Mouse (Mus musculus): ENCODE results near the gene Misp. TPM values are rescaled to one million over a fixed set of nuclear protein-coding genes. Genes with fewer than 3 reads are reported as not detected.

Gene Misp
- polyA plus RNA-seq, 1 experiment, result not detected

GRCm38 (mm10) chr10:79865189-79865601 is 44.4 kb downstream of the Misp start:
- TF ChIP-seq GATA1 (IDR thresholded peaks at IDR 0.05; ENCODE audit: low read length), result no peak

- TF ChIP-seq GATA1 (IDR thresholded peaks at IDR 0.05; ENCODE audit: low read length), result no peak
These were observed 45.1 kb downstream of the Misp start for GRCm38 (mm10) chr10:79865801-79866295.

GRCm38 (mm10) chr10:79866601-79867000 is 45.8 kb downstream of the Misp start:
- TF ChIP-seq GATA1 (IDR thresholded peaks at IDR 0.05; ENCODE audit: low read length), result no peak

GRCm38 (mm10) chr10:79871845-79872244 is 51.1 kb downstream of the Misp start:
- no peak for TF ChIP-seq GATA1 (IDR thresholded peaks at IDR 0.05; ENCODE audit: low read length)

- TF ChIP-seq GATA1 (IDR thresholded peaks at IDR 0.05; ENCODE audit: low read length), result no peak
These were observed 52.1 kb downstream of the Misp start for GRCm38 (mm10) chr10:79872862-79873261.

- TF ChIP-seq GATA1 (IDR thresholded peaks at IDR 0.05; ENCODE audit: low read length), result no peak
These were observed 52.5 kb downstream of the Misp start for GRCm38 (mm10) chr10:79873313-79873712.

- TF ChIP-seq GATA1 (IDR thresholded peaks at IDR 0.05; ENCODE audit: low read length), result no peak
These were observed 53.0 kb downstream of the Misp start for GRCm38 (mm10) chr10:79873715-79874289.

GRCm38 (mm10) chr10:79874290-79874862 is 53.6 kb downstream of the Misp start, which contains the start of the genes Prtn3 and Plppr3:
Prtn3 (plus strand) TSS chr10:79874476.
Plppr3 (minus strand) TSS chr10:79874634.
- no peak for TF ChIP-seq GATA1 (IDR thresholded peaks at IDR 0.05; ENCODE audit: low read length)

GRCm38 (mm10) chr10:79877174-79877573 is 56.4 kb downstream of the Misp start:
- TF ChIP-seq GATA1 (IDR thresholded peaks at IDR 0.05; ENCODE audit: low read length), result no peak

GRCm38 (mm10) chr10:79877757-79878156 is 57.0 kb downstream of the Misp start:
- no peak for TF ChIP-seq GATA1 (IDR thresholded peaks at IDR 0.05; ENCODE audit: low read length)

GRCm38 (mm10) chr10:79879527-79879926 is 58.7 kb downstream of the Misp start:
- no peak for TF ChIP-seq GATA1 (IDR thresholded peaks at IDR 0.05; ENCODE audit: low read length)

Other genes starting within 250 kb of the Misp start
- not detected in 2 replicates for gene Theg, start 233.7 kb upstream of the Misp start, polyA plus RNA-seq (2012)
- not detected in 2 replicates for gene C2cd4c, start 207.0 kb upstream of the Misp start, polyA plus RNA-seq (2012)
- not detected in 2 replicates for gene Shc2, start 183.1 kb upstream of the Misp start, polyA plus RNA-seq (2012)
- gene Odf3l2, start 175.3 kb upstream of the Misp start, polyA plus RNA-seq (2012), result not detected in 2 replicates
- gene Madcam1, start 156.4 kb upstream of the Misp start, polyA plus RNA-seq (2012), result not detected in 2 replicates
- gene Tpgs1, start 151.6 kb upstream of the Misp start, polyA plus RNA-seq (2012), result 119 and 126 TPM in 2 replicates
- 540 and 646 TPM in 2 replicates for gene Cdc34, start 138.8 kb upstream of the Misp start, polyA plus RNA-seq (2012)
- gene Gzmm, start 132.0 kb upstream of the Misp start, polyA plus RNA-seq (2012), result 0.25 and 0.30 TPM in 2 replicates
- gene Bsg, start 116.5 kb upstream of the Misp start, polyA plus RNA-seq (2012), result 834 and 1,207 TPM in 2 replicates
- 0.49 and 0.78 TPM in 2 replicates for gene Hcn2, start 104.4 kb upstream of the Misp start, polyA plus RNA-seq (2012)
- 52.0 and 53.1 TPM in 2 replicates for gene Polrmt, start 74.4 kb upstream of the Misp start, polyA plus RNA-seq (2012)
- not detected in 2 replicates for gene Fgf22, start 65.9 kb upstream of the Misp start, polyA plus RNA-seq (2012)
- 373 and 414 TPM in 2 replicates for gene Rnf126, start 54.0 kb upstream of the Misp start, polyA plus RNA-seq (2012)
- gene Fstl3, start 43.7 kb upstream of the Misp start, polyA plus RNA-seq (2012), result 0.06 and 0.11 TPM in 2 replicates
- gene Prss57, start 30.0 kb upstream of the Misp start, polyA plus RNA-seq (2012), result not detected in 2 replicates
- 0.82 and 1.2 TPM in 2 replicates for gene Palm, start 27.4 kb upstream of the Misp start, polyA plus RNA-seq (2012)
- gene Ptbp1, start 33.4 kb downstream of the Misp start, polyA plus RNA-seq (2012), result 1,266 and 1,318 TPM in 2 replicates
- gene Prtn3, start 53.5 kb downstream of the Misp start, polyA plus RNA-seq (2012), result 0.38 TPM in 1 of 2 replicates, not detected in the other
- gene Plppr3, start 53.6 kb downstream of the Misp start, polyA plus RNA-seq (2012), result not detected in 2 replicates
- gene Elane, start 65.3 kb downstream of the Misp start, polyA plus RNA-seq (2012), result not detected in 2 replicates
- not detected in 2 replicates for gene Cfd, start 69.9 kb downstream of the Misp start, polyA plus RNA-seq (2012)
- gene Med16, start 87.9 kb downstream of the Misp start, polyA plus RNA-seq (2012), result 64.2 and 66.0 TPM in 2 replicates
- not detected in 2 replicates for gene Gm26602, start 89.9 kb downstream of the Misp start, polyA plus RNA-seq (2012)
- gene Kiss1r, start 96.0 kb downstream of the Misp start, polyA plus RNA-seq (2012), result 0.53 and 0.82 TPM in 2 replicates
- 229 and 234 TPM in 2 replicates for gene R3hdm4, start 100.2 kb downstream of the Misp start, polyA plus RNA-seq (2012)
- 99.9 and 103 TPM in 2 replicates for gene Arid3a, start 106.1 kb downstream of the Misp start, polyA plus RNA-seq (2012)
- 85.4 and 95.5 TPM in 2 replicates for gene Wdr18, start 139.2 kb downstream of the Misp start, polyA plus RNA-seq (2012)
- gene Grin3b, start 149.7 kb downstream of the Misp start, polyA plus RNA-seq (2012), result 0.05 and 0.08 TPM in 2 replicates
- 308 and 394 TPM in 2 replicates for gene Tmem259, start 163.3 kb downstream of the Misp start, polyA plus RNA-seq (2012)
- 11.4 and 12.4 TPM in 2 replicates for gene Cnn2, start 167.6 kb downstream of the Misp start, polyA plus RNA-seq (2012)
- gene Abca7, start 175.5 kb downstream of the Misp start, polyA plus RNA-seq (2012), result 23.5 and 25.3 TPM in 2 replicates
- 160 and 189 TPM in 2 replicates for gene Arhgap45, start 195.7 kb downstream of the Misp start, polyA plus RNA-seq (2012)
- gene Polr2e, start 218.8 kb downstream of the Misp start, polyA plus RNA-seq (2012), result 180 and 263 TPM in 2 replicates
- 1,603 and 2,372 TPM in 2 replicates for gene Gpx4, start 226.2 kb downstream of the Misp start, polyA plus RNA-seq (2012)

Measured in G1E-ER4 (cell line).